Mouse (Mus musculus) stomach, embryonic 14.5 days (tissue): ENCODE data around the gene Eid3. TPM values are rescaled to one million over a fixed set of nuclear protein-coding genes. Genes with fewer than 3 reads are reported as not detected.

Source experiments
- ATAC-seq: fragments of 200-750 bp; cut with Nextera tagmentation; 2 replicates; pipeline ENCODE4 v1.8.0; 2017; ENCODE audit warnings: low read depth, moderate TSS enrichment; ENCODE audit not compliant: insufficient number of reproducible peaks, insufficient read depth, low FRiP score
- H3K27ac ChIP-seq: fragments of 300-500 bp; sonication (generic); 2 replicates; pipeline ENCODE4 v1.5.1; 2014; ENCODE audit warnings: mild to moderate bottlenecking, low read length, moderate library complexity, mixed read lengths
- H3K27me3 ChIP-seq: fragments of 300-500 bp; sonication (generic); 2 replicates; pipeline ENCODE4 v1.6.1; 2014; ENCODE audit warnings: low read length, control low read depth, mixed read lengths; ENCODE audit not compliant: control insufficient read depth, insufficient read depth
- H3K36me3 ChIP-seq: fragments of 300-500 bp; sonication (generic); 2 replicates; pipeline ENCODE4 v1.6.1; 2014; ENCODE audit warnings: mild to moderate bottlenecking, control low read depth, low read length, moderate library complexity, mixed read lengths; ENCODE audit not compliant: control insufficient read depth, insufficient read depth
- H3K4me1 ChIP-seq: fragments of 300-500 bp; sonication (generic); 2 replicates; pipeline ENCODE4 v1.6.1; 2014; ENCODE audit warnings: low read length, control low read depth, mixed read lengths; ENCODE audit not compliant: control insufficient read depth, insufficient read depth
- H3K4me2 ChIP-seq: fragments of 300-500 bp; sonication (generic); replicated peaks from 2 replicates; pipeline ENCODE4 v1.6.1; 2014; ENCODE audit warnings: low read depth, low read length, control low read depth
- H3K4me3 ChIP-seq: fragments of 300-500 bp; sonication (generic); 2 replicates; pipeline ENCODE4 v1.5.1; 2014; ENCODE audit warnings: low read depth, low read length, control low read depth
- H3K9ac ChIP-seq: fragments of 300-500 bp; sonication (generic); replicated peaks from 2 replicates; pipeline ENCODE4 v1.6.1; 2014; ENCODE audit warnings: low read depth, mild to moderate bottlenecking, control low read depth, low read length, moderate library complexity, mixed read lengths
- H3K9me3 ChIP-seq: fragments of 300-500 bp; sonication (generic); 2 replicates; pipeline ENCODE4 v1.6.1; 2016; ENCODE audit warnings: low read depth, low read length, control low read depth; ENCODE audit not compliant: control insufficient read depth
- WGBS: fragments of 180-500 bp; shearing (Covaris S2); extraction: QIAGEN DNeasy Blood & Tissue Kit; methylation state at CpG from one replicate; pipeline ENCODE4 v1.1.7; 2014; 5-methylcytosine and 5-hydroxymethylcytosine counted together
- polyA plus RNA-seq: library from polyadenylated mRNA; unstranded; fragments of >200 nt; fragmentation: Nextera tagmentation; extraction: Ambion mirVana; gene quantifications from 2 replicates; pipeline ENCODE4 v1.2.1, GENCODE M21; 2014

Gene Eid3
- polyA plus RNA-seq: 0.52 and 0.88 TPM in 2 replicates

GRCm38 (mm10) chr10:82866356-82866755, at the start of gene Eid3:
Gene Eid3, plus strand, starts transcription at chr10:82866626.
- Histone ChIP-seq H3K27me3 (no peaks in the 10 kb centered on the region), H3K4me2 (no peak within 1 kb of the TSS), H3K9ac (no peak within 1 kb of the TSS), H3K4me1 (peaks cover 12% of the 10 kb centered on the region; the same call in 1 of the 2 replicates), H3K4me3 (no peak within 1 kb of the TSS), H3K36me3 (peaks cover 9% of the 10 kb centered on the region), H3K27ac (no peak within 1 kb of the TSS), H3K9me3 (no peaks in the 10 kb centered on the region)
- ATAC-seq: no peak
- WGBS: 70% methylated on average over 9 of the region's 9 CpGs

DNA sequence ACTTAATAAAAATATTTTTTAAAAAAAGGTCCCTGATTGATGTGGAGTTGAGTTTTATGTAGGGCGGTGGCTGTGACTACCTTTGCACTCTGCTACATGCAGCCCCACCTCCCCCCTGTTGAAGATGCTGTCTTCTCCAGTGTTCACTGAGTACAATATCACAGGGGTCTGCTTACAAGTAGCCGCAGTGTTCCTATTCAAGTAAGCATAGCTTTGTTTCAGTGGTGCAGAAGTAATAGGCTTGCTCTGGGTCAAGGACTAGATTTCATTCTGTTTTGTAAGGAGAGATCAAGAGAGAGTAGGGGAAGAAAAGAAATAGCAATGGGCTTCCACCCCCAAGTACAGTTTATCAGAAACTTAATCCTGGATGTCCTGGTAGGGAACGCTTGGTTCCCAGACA, 48.9 kb upstream of the Eid3 start:
- H3K4me1 ChIP-seq: peaks cover 10% of the 10 kb centered on the region
- 85% methylated on average over 3 of the region's 3 CpGs for WGBS
- no peak overlapping the region for H3K4me2 ChIP-seq
- no peaks in the 10 kb centered on the region for H3K36me3 ChIP-seq
- no peak overlapping the region for H3K9ac ChIP-seq
- no peak overlapping the region for H3K4me3 ChIP-seq
- H3K27ac ChIP-seq: no peak overlapping the region
- no peak for ATAC-seq
- no peaks in the 10 kb centered on the region for H3K9me3 ChIP-seq
- no peaks in the 10 kb centered on the region for H3K27me3 ChIP-seq

GRCm38 (mm10) chr10:82817936-82818335, 48.5 kb upstream of the Eid3 start:
- no peak overlapping the region for H3K27ac ChIP-seq
- no peak overlapping the region for H3K9ac ChIP-seq
- H3K9me3 ChIP-seq: no peaks in the 10 kb centered on the region
- ATAC-seq: no peak
- peaks cover 10% of the 10 kb centered on the region for H3K4me1 ChIP-seq
- H3K27me3 ChIP-seq: no peaks in the 10 kb centered on the region
- H3K36me3 ChIP-seq: no peaks in the 10 kb centered on the region
- 68% methylated on average over 9 of the region's 9 CpGs for WGBS
- H3K4me2 ChIP-seq: no peak overlapping the region
- H3K4me3 ChIP-seq: no peak overlapping the region

- no peak overlapping the region for H3K4me3 ChIP-seq
- H3K9me3 ChIP-seq: no peaks in the 10 kb centered on the region
- H3K27ac ChIP-seq: no peak overlapping the region
- peaks cover 10% of the 10 kb centered on the region for H3K4me1 ChIP-seq
- no peak overlapping the region for H3K9ac ChIP-seq
- H3K36me3 ChIP-seq: no peaks in the 10 kb centered on the region
- ATAC-seq: no peak
- no peaks in the 10 kb centered on the region for H3K27me3 ChIP-seq
- WGBS: 78% methylated on average over 6 of the region's 6 CpGs
- H3K4me2 ChIP-seq: no peak overlapping the region
These were observed 47.8 kb upstream of the Eid3 start for GRCm38 (mm10) chr10:82818661-82819060.

DNA sequence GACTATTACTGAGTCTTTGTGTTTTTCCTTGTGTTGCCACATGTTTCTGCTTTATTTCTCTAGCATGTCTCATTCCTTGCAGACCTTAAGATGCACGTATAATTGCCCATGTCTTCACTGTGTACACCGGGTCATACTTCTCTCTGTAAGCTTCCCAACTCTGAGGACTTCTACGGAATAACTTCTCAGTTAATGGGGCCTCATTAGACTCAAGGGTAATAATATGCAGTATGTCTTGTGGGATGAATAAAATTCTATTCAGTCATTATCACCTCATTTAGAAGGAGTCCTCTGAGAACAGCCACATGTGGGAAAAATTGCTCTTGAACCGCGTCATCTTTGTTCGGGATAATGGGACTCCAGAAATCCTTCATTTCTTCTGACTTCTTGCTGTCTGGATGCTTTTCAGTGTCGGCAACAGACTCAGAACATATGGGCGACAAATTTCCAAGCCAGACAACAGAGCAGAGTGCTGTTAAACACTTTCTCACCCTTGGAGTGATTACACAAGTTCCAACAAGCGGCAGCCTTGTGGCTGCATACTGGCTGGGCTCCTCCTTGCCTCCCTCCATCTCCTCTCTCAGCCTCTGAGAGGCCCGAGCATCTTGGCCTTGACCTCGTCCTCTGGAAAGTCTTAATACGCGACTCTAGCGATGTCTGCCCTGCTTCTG, 43.2 kb upstream of the Eid3 start:
- no peaks in the 10 kb centered on the region for H3K9me3 ChIP-seq
- H3K27me3 ChIP-seq: no peaks in the 10 kb centered on the region
- no peak overlapping the region for H3K9ac ChIP-seq
- H3K4me2 ChIP-seq: no peak overlapping the region
- no peak overlapping the region for H3K4me3 ChIP-seq
- 70% methylated on average over 14 of the region's 14 CpGs for WGBS
- H3K4me1 ChIP-seq: no peaks in the 10 kb centered on the region
- no peaks in the 10 kb centered on the region for H3K36me3 ChIP-seq
- no peak for ATAC-seq
- no peak overlapping the region for H3K27ac ChIP-seq

GRCm38 (mm10) chr10:82823779-82824177, 42.6 kb upstream of the Eid3 start:
- Histone ChIP-seq H3K4me2 (no peak overlapping the region), H3K27me3 (no peaks in the 10 kb centered on the region), H3K9me3 (no peaks in the 10 kb centered on the region), H3K27ac (no peak overlapping the region), H3K4me1 (no peaks in the 10 kb centered on the region), H3K36me3 (no peaks in the 10 kb centered on the region), H3K9ac (no peak overlapping the region), H3K4me3 (no peak overlapping the region)
- 62% methylated on average over 5 of the region's 5 CpGs for WGBS
- no peak for ATAC-seq

- H3K27me3 ChIP-seq: no peaks in the 10 kb centered on the region
- H3K9me3 ChIP-seq: no peaks in the 10 kb centered on the region
- H3K4me3 ChIP-seq: no peak overlapping the region
- no peaks in the 10 kb centered on the region for H3K4me1 ChIP-seq
- H3K27ac ChIP-seq: no peak overlapping the region
- no peak overlapping the region for H3K9ac ChIP-seq
- no peak overlapping the region for H3K4me2 ChIP-seq
- 59% methylated on average over 10 of the region's 10 CpGs for WGBS
- ATAC-seq: no peak
- H3K36me3 ChIP-seq: no peaks in the 10 kb centered on the region
These were observed 41.9 kb upstream of the Eid3 start for GRCm38 (mm10) chr10:82824541-82824940.

DNA sequence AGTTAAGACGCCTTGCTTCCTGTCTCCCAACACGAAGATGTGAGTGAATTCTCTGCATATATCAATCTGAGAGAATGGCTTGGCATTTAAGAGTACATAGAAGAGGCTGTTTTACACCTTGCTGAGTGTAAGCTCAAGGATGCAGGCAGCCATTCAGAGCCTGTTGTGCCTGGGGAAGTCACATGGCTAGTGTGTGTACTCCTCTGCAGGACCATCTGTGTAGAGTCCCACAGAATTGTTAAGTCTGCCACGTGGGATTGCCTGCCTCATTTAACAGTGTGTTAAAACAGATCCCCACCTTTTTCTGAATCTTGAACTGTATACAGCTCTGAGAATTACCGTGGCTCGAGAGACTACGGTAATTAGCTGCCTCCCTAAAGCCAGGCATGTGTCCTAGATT, 39.9 kb upstream of the Eid3 start:
- Histone ChIP-seq H3K4me1 (no peaks in the 10 kb centered on the region), H3K9me3 (no peaks in the 10 kb centered on the region), H3K4me2 (no peak overlapping the region), H3K36me3 (no peaks in the 10 kb centered on the region), H3K27me3 (no peaks in the 10 kb centered on the region), H3K9ac (no peak overlapping the region), H3K27ac (no peak overlapping the region), H3K4me3 (no peak overlapping the region)
- 46% methylated on average over 6 of the region's 6 CpGs for WGBS
- no peak for ATAC-seq

DNA sequence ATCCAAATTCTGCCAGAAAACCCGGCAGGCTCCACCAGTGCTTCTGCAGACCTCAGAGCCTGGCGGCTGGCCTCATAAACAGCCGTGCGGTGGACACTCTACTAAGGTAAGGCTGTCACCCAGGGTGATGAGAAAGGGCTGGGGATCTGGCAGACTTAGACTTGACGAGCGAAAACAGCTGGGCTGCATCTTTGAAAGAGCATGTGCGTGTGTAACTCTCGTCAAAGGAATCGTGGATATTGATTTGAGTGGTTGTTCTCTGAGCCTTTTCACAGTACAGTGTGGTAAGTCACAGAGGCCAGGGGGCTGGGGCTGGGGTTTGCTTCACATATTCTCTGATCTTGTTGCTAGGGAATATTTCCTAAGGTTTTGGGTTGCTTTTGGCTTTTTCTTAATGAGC, 32.5 kb upstream of the Eid3 start, which contains the start of gene Txnrd1:
TSS of gene Txnrd1 (plus strand) at position 26 of the 400 bp plus-strand sequence.
- Histone ChIP-seq H3K36me3 (no peaks in the 10 kb centered on the region), H3K4me1 (peaks cover 13% of the 10 kb centered on the region; the same call in 1 of the 2 replicates), H3K27ac (peak within 1 kb of the TSS; percentile 61; the same call in 1 of the 2 replicates), H3K27me3 (no peaks in the 10 kb centered on the region), H3K9ac (no peak within 1 kb of the TSS), H3K9me3 (peaks cover 5% of the 10 kb centered on the region; the same call in 1 of the 2 replicates), H3K4me3 (no peak within 1 kb of the TSS), H3K4me2 (no peak within 1 kb of the TSS)
- WGBS: 21% methylated on average over 9 of the region's 9 CpGs
- ATAC-seq: peak; percentile 71; the same call in 1 of the 2 replicates
